Mouse (Mus musculus): Measurements from ENCODE around the gene Pdzd2.

- TF ChIP-seq POLR2A (IDR thresholded peaks at IDR 0.05; ENCODE audit: extremely low read depth, insufficient read depth, low read length) = no peak
- no peak for TF ChIP-seq CTCF (IDR thresholded peaks at IDR 0.05; ENCODE audit: extremely low read depth, insufficient read depth, low read length)
Observed at GRCm38 (mm10) chr15:12749549-12750301, 10.0 kb upstream of the Pdzd2 start.
